Mouse (Mus musculus): ENCODE measurements around the gene Hdac5. TPM values are rescaled to one million over a fixed set of nuclear protein-coding genes. Genes with fewer than 3 reads are reported as not detected.
"Not testable (repeated sequence)": the region's sequence is repeated elsewhere in the genome, so short reads cannot be mapped to it uniquely, and the experiment has no call there.

The Hdac5 gene
- total and polyA plus RNA-seq, 3 experiments: 24.4 to 42.8 (median 30.7) TPM

DNA sequence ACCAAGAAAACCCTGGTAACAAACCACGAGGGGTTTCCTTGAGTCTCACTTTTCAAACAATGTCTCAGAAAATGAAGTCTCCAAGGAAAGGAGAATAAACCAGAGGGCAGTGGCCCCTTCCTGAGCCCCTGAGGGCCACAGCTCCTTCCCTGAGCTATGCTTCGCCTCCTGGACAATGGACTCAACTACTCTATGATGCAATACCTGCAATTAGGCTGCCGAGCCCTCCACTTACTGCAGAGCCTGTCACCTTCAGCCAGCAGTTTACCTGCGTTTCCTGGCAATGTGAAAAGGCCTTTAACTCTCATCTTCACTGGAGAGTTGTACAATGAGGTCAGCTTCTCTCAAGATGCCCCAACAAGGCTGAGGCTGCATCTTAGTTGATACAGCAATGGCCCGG, 61.3 kb downstream of the Hdac5 start:
- TF ChIP-seq GATA1 (IDR thresholded peaks at IDR 0.05; ENCODE audit: borderline replicate concordance, low read length) (no peak), TAL1 (conservative IDR thresholded peaks at IDR 0.05; ENCODE audit: low read depth, low read length) (no peak), CTCF (IDR thresholded peaks at IDR 0.05; ENCODE audit: low read depth, low read length) (no peak), POLR2AphosphoS5 (IDR thresholded peaks at IDR 0.05; ENCODE audit: insufficient replicate concordance, low read depth, low read length) (no peak), GATA2 (IDR thresholded peaks at IDR 0.05; ENCODE audit: borderline replicate concordance, low read depth, low read length) (no peak)
- ATAC-seq (ENCODE audit: extremely low read depth, insufficient number of reproducible peaks, low FRiP score, poor library complexity, severe bottlenecking): no peak
- Histone ChIP-seq H3K4me3 (ENCODE audit: low read depth, low read length) (no peak overlapping the region), H3K9me3 (replicated peaks) (no peaks in the 10 kb centered on the region), H3K27me3 (ENCODE audit: insufficient read depth, low read length) (no peaks in the 10 kb centered on the region), H3K36me3 (replicated peaks) (peaks cover 97% of the 10 kb centered on the region), H3K4me1 (ENCODE audit: insufficient read depth, low read depth, low read length) (peaks cover 6% of the 10 kb centered on the region)
- no peak for DNase-seq (ENCODE audit: low spot score)

DNA sequence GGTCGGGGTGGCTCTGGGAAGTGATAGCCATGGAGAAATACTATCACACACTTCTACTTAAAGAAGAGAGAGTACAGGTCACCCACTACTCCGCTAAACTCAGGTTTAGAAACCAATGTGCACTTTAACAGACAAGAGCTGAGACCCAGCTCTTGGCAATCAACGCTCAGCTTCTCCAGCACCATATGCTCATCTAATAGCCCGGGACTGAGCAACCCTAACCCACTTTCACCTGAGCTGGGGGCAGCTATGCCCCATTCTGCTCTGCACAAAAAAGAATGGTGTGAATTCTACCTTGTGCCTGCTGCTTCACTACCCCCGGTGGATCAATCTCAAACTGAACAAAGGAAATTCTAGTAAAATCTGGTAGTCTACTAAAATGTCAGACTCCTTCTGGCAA, 62.4 kb downstream of the Hdac5 start:
- Histone ChIP-seq H3K4me3 (ENCODE audit: low read depth, low read length) (no peak overlapping the region), H3K27me3 (ENCODE audit: insufficient read depth, low read length) (no peaks in the 10 kb centered on the region), H3K36me3 (replicated peaks) (peaks cover 97% of the 10 kb centered on the region), H3K9me3 (replicated peaks) (no peaks in the 10 kb centered on the region), H3K4me1 (ENCODE audit: insufficient read depth, low read depth, low read length) (peaks cover 4% of the 10 kb centered on the region)
- DNase-seq (ENCODE audit: low spot score) (no peak), ATAC-seq (ENCODE audit: extremely low read depth, insufficient number of reproducible peaks, low FRiP score, poor library complexity, severe bottlenecking) (no peak)
- TF ChIP-seq POLR2AphosphoS5 (IDR thresholded peaks at IDR 0.05; ENCODE audit: insufficient replicate concordance, low read depth, low read length): no peak
- no peak for TF ChIP-seq TAL1 (conservative IDR thresholded peaks at IDR 0.05; ENCODE audit: low read depth, low read length)
- TF ChIP-seq CTCF (IDR thresholded peaks at IDR 0.05; ENCODE audit: low read depth, low read length): no peak
- no peak for TF ChIP-seq GATA1 (IDR thresholded peaks at IDR 0.05; ENCODE audit: borderline replicate concordance, low read length)
- TF ChIP-seq GATA2 (IDR thresholded peaks at IDR 0.05; ENCODE audit: borderline replicate concordance, low read depth, low read length): no peak

DNA sequence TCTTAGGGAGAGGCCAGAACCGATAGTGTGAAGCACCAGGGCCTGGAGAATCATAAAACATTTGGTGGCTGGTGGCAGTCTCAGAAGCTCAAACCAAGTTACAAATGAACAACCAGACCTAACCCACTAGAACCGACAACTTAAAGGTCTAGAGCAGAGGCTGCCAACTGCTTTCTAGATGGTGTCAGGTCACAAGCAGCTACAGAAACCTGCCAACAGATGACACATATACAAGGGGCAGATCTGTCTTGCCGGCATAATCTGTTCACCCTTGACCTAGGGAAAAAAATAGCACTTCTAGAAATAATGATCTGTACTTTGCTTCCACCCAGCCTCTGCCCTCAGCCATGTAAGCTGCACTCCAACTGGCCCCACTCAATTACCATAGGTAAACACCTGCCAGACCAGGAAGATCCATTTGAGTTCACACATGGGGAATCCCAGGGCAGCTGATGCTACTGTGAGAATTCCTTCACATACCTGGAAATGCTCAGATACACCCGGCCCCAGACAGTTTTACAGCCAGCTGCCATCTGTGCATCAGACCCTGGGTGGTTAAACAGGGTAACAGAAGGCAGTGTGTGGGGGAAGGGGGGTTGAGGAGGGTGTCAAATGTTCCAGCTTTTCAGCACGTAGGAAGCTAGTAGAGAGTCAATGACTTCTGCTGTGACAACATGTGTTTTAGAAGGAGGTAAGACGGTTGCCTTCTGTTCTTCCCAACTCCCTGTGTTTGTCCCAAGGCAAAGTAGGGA, 63.8 kb downstream of the Hdac5 start:
- Histone ChIP-seq H3K36me3 (replicated peaks) (peaks cover 96% of the 10 kb centered on the region), H3K27me3 (ENCODE audit: insufficient read depth, low read length) (no peaks in the 10 kb centered on the region), H3K4me1 (ENCODE audit: insufficient read depth, low read depth, low read length) (peaks cover 4% of the 10 kb centered on the region), H3K9me3 (replicated peaks) (no peaks in the 10 kb centered on the region), H3K4me3 (ENCODE audit: low read depth, low read length) (no peak overlapping the region)
- ATAC-seq (ENCODE audit: extremely low read depth, insufficient number of reproducible peaks, low FRiP score, poor library complexity, severe bottlenecking) (no peak), DNase-seq (ENCODE audit: low spot score) (no peak)
- TF ChIP-seq GATA2 (IDR thresholded peaks at IDR 0.05; ENCODE audit: borderline replicate concordance, low read depth, low read length): no peak
- TF ChIP-seq GATA1 (IDR thresholded peaks at IDR 0.05; ENCODE audit: borderline replicate concordance, low read length): no peak
- TF ChIP-seq CTCF (IDR thresholded peaks at IDR 0.05; ENCODE audit: low read depth, low read length): no peak
- TF ChIP-seq POLR2AphosphoS5 (IDR thresholded peaks at IDR 0.05; ENCODE audit: insufficient replicate concordance, low read depth, low read length): no peak
- no peak for TF ChIP-seq TAL1 (conservative IDR thresholded peaks at IDR 0.05; ENCODE audit: low read depth, low read length)

DNA sequence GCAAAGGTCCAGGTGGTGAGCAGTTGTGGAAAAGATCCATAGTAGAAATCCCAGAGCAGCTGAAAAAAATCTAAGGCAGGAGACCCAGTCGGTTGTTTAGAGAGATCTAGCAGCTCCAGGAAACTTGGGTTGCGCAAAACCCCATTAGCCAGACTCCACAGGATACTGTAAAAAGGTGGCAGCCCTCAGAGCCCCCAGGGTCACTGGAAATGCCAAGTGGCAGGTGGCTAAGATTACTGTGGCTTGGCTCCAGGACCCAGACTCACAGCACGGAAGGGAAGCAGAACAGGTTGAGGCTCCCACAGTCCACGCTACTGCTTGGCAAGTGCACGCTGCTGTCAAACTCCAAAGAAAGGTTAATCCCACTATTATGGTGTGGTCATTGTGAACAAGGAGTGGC, 70.2 kb downstream of the Hdac5 start:
- Histone ChIP-seq H3K36me3 (replicated peaks) (peaks cover 54% of the 10 kb centered on the region), H3K4me3 (ENCODE audit: low read depth, low read length) (no peak overlapping the region), H3K4me1 (ENCODE audit: insufficient read depth, low read depth, low read length) (peaks cover 17% of the 10 kb centered on the region), H3K9me3 (replicated peaks) (no peaks in the 10 kb centered on the region), H3K27me3 (ENCODE audit: insufficient read depth, low read length) (no peaks in the 10 kb centered on the region)
- DNase-seq (ENCODE audit: low spot score) (no peak), ATAC-seq (ENCODE audit: extremely low read depth, insufficient number of reproducible peaks, low FRiP score, poor library complexity, severe bottlenecking) (no peak)
- TF ChIP-seq CTCF (IDR thresholded peaks at IDR 0.05; ENCODE audit: low read depth, low read length) (no peak), GATA1 (IDR thresholded peaks at IDR 0.05; ENCODE audit: borderline replicate concordance, low read length) (no peak), TAL1 (conservative IDR thresholded peaks at IDR 0.05; ENCODE audit: low read depth, low read length) (no peak), GATA2 (IDR thresholded peaks at IDR 0.05; ENCODE audit: borderline replicate concordance, low read depth, low read length) (no peak), POLR2AphosphoS5 (IDR thresholded peaks at IDR 0.05; ENCODE audit: insufficient replicate concordance, low read depth, low read length) (no peak)

DNA sequence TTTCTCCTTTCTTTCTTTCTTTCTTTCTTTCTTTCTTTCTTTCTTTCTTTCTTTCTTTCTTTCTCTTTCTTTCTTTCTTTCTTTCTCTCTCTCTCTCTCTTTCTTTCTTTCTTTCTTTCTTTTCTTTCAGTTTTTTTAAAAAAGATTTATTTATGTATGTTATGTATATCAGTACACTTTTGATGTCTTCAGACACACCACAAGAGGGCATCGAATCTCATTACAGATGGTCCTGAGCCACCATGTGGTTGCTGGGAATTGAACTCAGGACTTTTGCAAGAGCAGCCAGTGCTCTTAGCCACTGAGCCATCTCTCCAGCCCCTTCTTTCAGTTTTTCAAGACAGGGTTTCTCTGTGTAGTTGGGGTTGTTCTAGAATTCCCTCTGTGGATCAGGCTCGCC, 71.9 kb downstream of the Hdac5 start:
- Histone ChIP-seq H3K36me3 (replicated peaks) (peaks cover 55% of the 10 kb centered on the region), H3K4me1 (ENCODE audit: insufficient read depth, low read depth, low read length) (peaks cover 23% of the 10 kb centered on the region)
- H3K27me3 ChIP-seq (ENCODE audit: insufficient read depth, low read length); H3K4me3 ChIP-seq (ENCODE audit: low read depth, low read length); DNase-seq (ENCODE audit: low spot score); H3K9me3 ChIP-seq (replicated peaks); ATAC-seq (ENCODE audit: extremely low read depth, insufficient number of reproducible peaks, low FRiP score, poor library complexity, severe bottlenecking): not testable (repeated sequence)

DNA sequence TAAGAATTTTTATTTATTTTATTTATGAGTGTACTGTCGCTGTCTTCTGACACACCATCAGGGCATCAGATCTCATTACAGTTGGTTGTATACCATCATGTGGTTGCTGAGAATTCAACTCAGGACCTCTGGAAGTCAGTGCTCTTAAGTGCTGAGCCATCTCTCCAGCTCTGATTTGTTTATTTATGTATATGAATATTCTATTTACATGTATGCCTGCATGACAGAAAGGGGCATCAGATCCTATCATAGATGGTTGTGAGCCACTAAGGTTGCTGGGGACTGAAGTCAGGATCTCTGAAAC, 73.2 kb downstream of the Hdac5 start:
- Histone ChIP-seq H3K4me1 (ENCODE audit: insufficient read depth, low read depth, low read length) (peaks cover 23% of the 10 kb centered on the region), H3K36me3 (replicated peaks) (peaks cover 51% of the 10 kb centered on the region), H3K9me3 (replicated peaks) (no peaks in the 10 kb centered on the region), H3K27me3 (ENCODE audit: insufficient read depth, low read length) (no peaks in the 10 kb centered on the region), H3K4me3 (ENCODE audit: low read depth, low read length) (no peak overlapping the region; the same call in 1 of the 2 replicates)
- DNase-seq (ENCODE audit: low spot score) (no peak), ATAC-seq (ENCODE audit: extremely low read depth, insufficient number of reproducible peaks, low FRiP score, poor library complexity, severe bottlenecking) (no peak)
- TF ChIP-seq GATA2 (IDR thresholded peaks at IDR 0.05; ENCODE audit: borderline replicate concordance, low read depth, low read length) (no peak), GATA1 (IDR thresholded peaks at IDR 0.05; ENCODE audit: borderline replicate concordance, low read length) (no peak), POLR2AphosphoS5 (IDR thresholded peaks at IDR 0.05; ENCODE audit: insufficient replicate concordance, low read depth, low read length) (no peak), TAL1 (conservative IDR thresholded peaks at IDR 0.05; ENCODE audit: low read depth, low read length) (no peak), CTCF (IDR thresholded peaks at IDR 0.05; ENCODE audit: low read depth, low read length) (no peak)

Data from G1E (cell line).